Mouse (Mus musculus) urinary bladder, adult 18-20 months (tissue): ENCODE data around the gene Fam129a.

Source experiments
- DNase-seq, 2 experiments: peaks; one replicate each; pipeline ENCODE4 v3.0.0; 2022; ENCODE audit warnings: low spot score in 2 of 2, mixed read lengths in 2 of 2

The Fam129a gene

GRCm38 (mm10) chr1:151692867-151693266 is 121.9 kb downstream of the Fam129a start:
- DNase-seq: peak in 1 of 2 experiments; percentile 66

DNA sequence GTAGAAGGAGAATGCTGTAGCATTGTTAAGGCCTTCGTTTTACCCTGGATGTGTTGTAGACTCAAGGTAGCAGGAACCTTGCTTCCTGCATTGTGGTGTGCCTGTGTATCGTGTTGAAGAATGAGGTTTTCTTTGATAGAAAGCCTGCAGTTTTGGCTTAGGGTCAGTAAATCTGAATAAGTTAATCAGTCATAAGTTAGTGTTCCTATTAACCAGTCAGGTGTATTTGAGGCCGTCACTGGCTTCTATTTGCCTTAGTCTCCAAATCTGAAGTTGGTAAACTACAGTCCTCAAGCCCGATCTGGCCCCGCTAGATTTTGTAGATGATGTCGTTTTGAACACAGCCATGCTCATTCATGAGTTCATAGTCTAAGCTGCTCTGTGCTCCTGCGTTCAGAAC is 125.8 kb downstream of the Fam129a start:
- DNase-seq: no peak

DNA sequence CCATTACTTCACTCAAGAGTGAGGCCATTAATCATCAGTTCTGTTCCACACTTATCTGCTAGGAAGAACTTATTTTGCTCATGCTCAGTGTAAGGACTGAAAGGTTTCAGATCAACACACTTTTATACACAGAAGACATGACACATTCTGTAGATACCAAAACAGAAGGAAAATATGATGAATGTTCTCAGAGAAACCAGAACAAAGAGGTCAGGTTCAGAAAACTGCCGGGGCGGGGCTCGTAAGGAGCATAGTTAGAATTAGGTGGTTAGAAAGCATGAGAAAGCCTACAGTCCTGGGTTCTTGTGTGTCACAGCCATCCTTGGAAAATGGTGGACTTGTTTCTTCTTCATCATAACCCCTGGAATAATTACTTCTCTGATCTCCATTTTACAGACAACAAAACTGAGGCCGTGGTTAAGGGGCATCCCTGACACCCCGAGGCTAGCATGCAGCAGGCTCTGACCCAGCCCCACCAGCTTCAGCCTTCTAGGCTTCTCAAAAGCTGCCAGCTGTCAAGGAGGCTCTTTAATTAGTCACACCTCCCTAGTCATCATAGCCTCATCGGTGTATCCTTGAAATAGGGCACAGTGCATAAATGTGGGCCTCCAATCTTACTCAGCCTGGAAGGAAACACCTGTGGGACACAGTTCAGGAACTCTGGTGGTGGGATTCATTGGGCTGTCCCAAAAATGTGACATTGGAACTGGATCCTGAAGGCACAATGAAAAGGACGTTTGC is 127.1 kb downstream of the Fam129a start:
- DNase-seq: no peak

DNA sequence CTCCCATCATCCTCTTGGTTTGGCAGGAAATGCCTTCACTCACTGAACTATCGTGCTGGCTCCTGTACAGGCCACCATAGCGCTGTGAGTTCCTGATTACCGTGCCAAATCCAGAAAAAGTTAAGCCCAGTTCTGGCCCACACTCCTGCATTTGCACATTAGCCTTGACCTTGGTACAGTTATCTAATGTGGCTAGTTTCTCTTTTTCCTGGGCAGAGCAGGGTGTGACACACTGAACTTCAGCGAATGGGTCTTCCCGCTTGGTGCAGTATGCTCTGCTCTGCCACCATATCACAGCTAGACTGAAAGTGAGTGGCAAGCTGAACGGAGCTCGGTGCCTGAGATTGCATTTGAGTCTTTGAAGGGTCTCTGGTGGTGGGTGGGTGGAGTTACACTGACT is 128.4 kb downstream of the Fam129a start:
- DNase-seq: no peak

DNA sequence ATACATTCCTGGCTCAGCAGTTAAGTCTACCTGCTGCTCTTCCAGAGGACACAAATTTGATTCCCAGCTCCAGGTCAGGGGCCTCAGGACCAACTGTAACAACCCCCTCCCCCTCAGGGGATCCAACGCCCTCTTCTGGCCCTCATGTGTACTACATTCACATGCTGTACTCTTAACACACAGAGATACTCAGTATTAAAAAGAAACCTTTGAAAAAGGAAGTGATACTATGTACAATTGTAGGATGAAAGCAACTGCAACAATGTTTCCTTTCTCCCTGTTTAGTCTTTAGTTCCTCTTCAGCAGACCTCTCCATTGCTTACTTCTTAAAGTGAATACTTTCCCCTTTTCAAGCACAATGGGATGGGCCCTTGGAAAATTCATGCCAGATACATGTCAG is 131.8 kb downstream of the Fam129a start:
- DNase-seq: no peak

DNA sequence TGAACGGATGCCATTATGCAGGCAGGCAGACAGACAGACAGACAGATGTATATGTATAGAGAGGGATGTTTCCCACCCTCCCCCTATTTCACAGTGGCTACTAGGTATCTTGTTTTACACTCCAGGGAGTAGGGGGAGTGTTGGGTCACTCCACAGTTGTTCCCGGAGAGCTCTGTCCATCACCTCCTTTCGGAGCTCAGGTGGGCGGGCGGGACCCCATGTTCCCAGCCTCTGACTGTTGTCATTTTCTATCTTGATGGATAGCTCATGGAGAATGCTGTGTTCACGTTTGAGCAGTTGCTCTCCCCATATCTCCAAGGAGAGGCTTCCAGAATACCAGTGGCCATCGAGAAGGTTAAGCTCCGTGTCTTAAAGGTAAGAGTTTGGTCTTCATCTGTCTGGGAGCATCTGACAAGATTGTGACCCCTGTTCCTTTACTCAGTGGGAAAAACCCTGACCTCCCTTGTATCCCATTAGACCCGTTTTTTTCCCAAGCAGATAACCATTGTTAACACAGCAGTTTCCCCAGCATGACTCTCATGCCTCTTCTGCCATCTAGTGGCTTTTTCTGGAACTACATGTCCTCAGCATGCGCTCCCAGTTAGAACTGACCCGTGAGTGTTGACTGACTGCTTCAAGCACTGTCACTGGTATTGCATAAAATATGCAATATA is 134.9 kb downstream of the Fam129a start:
- peak; percentile 49 to 57 for DNase-seq

GRCm38 (mm10) chr1:151706397-151706752 is 135.4 kb downstream of the Fam129a start:
- DNase-seq: no peak

DNA sequence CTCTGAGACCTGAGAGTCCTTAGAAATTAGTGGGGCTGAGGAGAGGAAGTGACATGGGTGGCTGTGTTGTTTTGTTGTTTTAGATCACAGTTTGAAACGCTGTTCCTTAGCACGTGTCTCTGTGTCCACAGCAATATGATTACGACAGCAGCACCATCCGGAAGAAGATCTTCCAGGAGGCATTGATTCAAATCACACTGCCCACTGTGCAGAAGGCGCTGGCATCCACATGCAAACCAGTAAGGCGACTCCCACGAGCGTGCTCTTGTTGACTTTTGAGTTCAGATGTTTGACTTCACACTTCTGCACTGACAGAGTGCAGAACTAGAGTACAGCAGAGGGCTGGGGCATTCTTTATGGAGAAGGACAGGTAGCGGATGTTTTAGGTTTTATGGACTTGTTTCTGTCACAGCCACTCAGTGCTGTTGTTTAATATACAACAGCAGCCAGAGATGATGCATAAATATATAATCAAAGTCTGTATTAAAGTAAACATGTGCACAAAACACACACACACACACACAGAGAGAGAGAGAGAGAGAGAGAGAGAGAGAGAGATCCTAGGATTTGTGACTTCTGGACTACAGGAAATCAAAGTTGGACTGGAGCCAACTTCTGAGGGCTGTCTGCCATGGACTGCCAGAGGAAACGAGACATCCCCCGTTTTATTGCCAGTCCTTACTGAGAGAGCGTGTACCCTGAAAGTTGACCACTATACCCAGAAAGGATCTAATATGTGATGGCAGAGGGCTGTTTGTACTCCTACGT is 138.2 kb downstream of the Fam129a start:
- DNase-seq: no peak

DNA sequence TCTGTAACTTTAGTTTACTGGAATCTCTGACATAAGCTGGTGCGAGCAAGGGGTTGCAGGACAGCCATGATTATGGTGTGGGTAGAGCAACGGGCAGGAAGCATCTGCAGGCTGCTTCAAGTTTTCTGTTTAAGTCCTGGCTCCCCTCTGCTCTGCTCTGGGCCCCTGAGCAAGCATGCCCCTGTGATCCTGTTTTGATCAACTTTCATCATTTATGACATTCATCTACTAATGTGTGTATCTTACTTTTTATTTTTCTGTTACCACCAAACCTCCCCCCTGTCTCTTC is 138.7 kb downstream of the Fam129a start:
- no peak for DNase-seq

DNA sequence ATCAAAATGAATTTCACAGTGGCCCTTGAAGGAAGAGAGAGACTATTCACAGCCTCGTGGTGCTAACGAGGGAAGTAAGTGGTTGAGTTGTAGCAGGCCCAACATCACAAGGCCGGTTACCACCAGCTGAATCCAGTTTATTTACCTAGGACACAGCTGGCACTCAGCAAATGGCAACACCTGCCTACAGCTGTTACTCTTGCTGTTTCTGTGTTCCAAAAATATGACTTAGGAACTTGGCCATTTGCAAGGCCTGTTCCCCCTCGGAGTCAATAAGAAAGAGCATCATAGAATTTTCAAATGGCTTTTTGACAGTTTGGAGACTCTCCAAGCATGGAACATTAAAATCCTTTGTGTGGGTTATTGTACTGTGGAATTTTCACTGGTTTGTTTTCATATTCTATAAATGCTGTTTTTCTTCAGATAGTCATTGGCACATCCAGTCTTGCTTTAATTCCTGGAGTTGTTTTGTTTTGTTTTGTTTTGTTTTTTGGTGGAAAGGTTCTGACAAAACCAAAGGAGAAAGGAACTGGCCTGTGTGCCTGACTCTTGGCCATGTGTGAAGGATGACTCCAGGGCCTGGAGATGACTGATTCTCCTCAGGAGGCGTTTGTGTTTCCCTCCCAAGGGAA is 139.6 kb downstream of the Fam129a start:
- no peak for DNase-seq

DNA sequence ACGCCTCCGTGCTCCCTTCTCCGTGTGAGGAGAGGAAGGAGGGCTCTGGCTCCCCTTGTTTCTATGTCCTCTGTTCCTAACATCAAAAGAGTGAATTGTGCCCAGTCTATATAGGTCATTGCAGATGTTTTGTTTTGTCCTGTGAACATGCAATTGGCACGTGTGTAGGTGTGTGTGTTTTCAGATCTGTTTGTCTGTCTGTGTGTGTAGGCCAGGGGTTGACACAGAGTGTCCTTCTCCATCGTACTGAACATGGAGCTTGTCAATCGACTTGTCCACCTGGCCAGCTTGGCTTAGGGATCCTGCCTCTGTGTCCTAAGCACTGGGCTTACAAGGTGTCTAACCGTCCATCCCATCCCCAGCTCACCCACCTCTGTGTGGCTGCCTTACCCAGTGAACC is 140.1 kb downstream of the Fam129a start:
- no peak for DNase-seq

DNA sequence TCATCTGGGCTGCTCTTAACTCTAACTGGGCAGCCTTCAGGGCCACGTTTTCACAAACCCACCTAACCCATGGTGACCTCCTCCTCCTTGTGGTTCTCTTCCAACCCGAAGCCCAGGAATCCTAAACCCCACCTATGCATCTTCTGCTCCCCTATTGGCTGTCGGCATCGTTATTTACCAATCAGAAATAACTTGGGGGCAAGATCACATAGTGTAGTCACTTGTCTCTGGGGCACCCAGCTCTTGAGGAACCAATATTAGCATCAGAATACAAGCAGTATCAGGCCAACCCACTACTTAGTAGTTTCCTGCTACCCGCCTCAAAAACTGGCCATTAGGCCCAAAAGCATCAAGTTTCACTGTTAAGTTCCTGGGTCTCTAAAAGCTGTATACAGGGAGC is 141.7 kb downstream of the Fam129a start:
- no peak for DNase-seq

DNA sequence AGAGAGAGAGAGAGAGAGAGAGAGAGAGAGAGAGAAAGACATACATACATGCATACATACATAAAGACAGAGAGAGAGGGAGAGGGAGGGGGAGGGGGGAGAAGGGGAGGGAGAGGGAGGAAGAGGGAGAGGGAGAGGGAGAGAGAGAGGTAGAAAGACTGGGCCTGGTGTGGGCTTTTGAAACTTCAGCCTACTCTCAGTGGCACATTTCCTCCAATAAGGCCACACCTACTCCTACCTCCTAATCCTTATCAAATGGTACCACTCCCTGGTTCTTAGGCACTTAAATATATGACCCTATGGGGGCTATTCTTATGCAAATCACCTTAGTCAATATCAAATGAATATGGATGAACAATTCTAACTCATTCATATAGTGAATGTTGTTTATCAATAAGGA is 142.6 kb downstream of the Fam129a start:
- DNase-seq: no peak

DNA sequence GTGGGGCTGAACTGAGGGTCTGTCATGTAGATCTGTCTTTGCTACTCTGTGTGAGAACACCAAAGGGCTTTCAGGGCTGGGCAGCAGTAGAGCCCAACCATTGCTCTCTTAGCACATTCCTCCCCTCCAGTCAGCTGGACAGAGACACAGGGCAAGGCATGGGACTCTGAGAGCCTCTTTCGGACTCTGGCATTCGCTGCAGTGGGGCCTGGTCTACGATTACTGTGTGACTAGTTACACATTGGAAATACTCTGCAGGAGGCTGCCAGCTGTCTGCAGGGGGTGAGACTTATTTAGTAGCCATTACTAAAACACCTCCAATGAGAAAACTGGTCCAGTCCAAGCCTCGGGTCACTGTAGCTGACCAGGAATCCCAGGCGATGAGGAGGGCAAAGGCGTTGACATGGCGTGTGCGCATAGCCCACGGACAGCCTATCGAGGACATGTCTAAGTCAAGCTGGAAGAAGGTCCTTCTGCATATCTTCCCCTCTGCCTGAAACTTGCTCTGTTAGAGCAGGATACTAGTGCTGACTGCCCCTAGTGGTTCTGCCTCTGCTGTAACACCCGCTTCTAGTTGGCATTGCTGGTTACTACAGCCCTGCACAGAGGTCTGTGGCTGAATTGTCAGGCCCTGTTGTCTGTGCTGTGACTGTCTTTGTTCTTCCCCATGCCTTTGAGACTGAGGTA is 145.2 kb downstream of the Fam129a start:
- DNase-seq: no peak

- DNase-seq: no peak
Observed at GRCm38 (mm10) chr1:151717624-151718023, 146.6 kb downstream of the Fam129a start.

DNA sequence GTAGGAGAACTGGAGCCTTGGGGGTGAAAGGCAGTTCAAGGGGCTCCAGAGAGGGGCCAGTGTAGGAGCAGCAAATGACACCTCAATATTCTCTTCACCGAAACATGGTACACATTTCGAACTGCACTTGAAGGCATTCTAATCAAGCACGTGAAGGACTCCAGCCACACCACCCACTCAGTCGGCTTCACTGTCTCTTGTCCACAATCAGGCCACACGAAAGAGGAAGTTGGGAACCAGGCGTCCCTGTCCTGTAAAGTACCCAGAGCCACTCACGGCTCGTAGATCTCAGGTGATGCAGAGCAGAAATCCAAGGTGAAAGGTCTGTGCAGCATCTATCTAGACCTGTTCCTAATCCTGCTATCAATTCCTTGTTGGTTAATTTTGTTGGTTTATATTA is 147.6 kb downstream of the Fam129a start:
- no peak for DNase-seq

DNA sequence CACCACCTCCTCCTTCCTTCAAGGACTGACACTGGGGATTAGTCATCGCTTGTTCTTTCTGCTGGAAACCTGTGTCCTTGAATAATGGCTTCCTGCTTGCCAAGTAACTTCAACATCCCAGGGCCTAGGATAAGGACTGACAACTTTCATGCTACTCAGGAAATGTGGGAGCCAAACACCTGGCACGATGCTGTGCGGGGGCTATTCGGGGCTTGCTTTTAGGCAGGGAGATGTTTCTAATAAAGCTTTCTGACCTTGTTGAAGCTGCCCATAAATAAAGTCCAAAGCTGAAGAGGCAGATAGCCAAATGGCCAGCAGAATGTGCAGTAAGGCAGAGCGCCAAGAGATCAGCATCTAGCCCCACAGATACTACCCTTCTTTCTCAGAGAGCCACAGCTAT is 148.9 kb downstream of the Fam129a start:
- no peak for DNase-seq

DNA sequence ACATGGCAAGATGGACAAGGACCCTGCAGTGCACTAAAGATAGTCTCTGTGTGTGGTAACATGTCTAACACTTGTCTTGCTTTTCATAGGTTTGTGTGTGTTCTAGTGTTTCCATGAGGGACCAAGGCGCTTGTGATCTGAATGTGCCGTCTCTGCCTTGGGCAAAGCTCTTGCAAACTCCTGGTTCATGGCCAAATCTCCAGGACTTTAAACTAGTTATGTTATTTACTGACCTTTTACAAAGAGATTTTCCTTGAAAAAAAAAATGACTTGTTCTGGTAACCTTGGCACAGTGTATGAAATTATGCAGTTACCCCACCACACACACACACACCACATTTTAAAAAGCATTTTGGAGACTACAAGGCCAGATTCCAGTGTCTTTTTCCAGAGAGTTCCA is 149.6 kb downstream of the Fam129a start:
- DNase-seq: no peak

- no peak for DNase-seq
Observed at GRCm38 (mm10) chr1:151721357-151721983, 150.5 kb downstream of the Fam129a start.

DNA sequence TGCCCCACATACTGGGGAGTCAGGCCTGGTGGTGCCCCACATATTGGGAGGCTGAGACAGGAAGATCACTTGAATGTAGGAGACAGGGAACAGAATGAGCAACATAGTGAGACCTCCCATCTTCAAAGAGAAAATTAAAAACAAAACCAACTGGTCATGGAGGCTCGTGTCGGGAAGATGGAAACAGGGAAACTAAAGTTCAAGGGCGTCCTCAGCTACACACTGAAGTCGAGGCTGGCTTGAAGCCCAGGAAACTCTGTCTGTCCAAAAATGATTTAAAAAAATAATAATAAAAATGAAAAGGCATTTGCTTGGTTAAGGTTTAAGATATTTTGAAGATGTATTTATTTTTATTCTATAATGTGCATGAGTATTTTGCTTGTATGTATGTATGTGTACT is 152.8 kb downstream of the Fam129a start:
- no peak for DNase-seq

DNA sequence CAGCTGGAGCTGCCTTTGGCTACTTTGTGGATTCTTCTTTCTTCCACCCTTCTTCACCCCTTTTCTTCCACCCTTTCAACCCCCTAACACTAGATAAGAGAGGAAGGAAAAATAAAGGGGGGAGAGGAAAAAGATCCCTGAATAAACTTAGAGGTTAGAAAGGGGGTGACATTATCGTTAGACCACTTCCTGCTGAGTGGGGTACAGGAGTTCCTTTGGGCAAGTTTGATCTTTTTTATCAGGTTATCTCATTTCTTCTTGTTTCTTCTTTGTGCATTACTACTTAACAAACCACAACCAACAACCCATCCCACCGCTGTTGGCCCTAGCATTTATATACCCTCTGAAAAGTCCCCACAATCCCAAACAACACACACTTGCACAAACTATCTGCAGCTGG is 154.6 kb downstream of the Fam129a start:
- no peak for DNase-seq

- no peak for DNase-seq
Observed at GRCm38 (mm10) chr1:151726358-151726757, 155.4 kb downstream of the Fam129a start.
